Mouse (Mus musculus) heart, embryonic 10.5 days (tissue): ENCODE measurements around the gene Ms4a2. TPM values are rescaled to one million over a fixed set of nuclear protein-coding genes. Genes with fewer than 3 reads are reported as not detected.

Source experiments
- DNase-seq: peaks from one replicate; pipeline ENCODE4 v3.0.0-alpha.2; 2017; ENCODE audit warnings: low spot score
- H3K27ac ChIP-seq: fragments of 300-500 bp; sonication (generic); 2 replicates; pipeline ENCODE4 v1.5.1; 2016; ENCODE audit warnings: mild to moderate bottlenecking
- H3K27me3 ChIP-seq: fragments of 300-500 bp; sonication (generic); 2 replicates; pipeline ENCODE4 v1.6.1; 2016; ENCODE audit warnings: mild to moderate bottlenecking; ENCODE audit not compliant: poor library complexity, insufficient read depth, severe bottlenecking
- H3K36me3 ChIP-seq: fragments of 300-500 bp; sonication (generic); 2 replicates; pipeline ENCODE4 v1.6.1; 2016; ENCODE audit warnings: mild to moderate bottlenecking, moderate library complexity
- H3K4me1 ChIP-seq: fragments of 300-500 bp; sonication (generic); 2 replicates; pipeline ENCODE4 v1.6.1; 2016; ENCODE audit warnings: mild to moderate bottlenecking
- H3K4me3 ChIP-seq: fragments of 300-500 bp; sonication (generic); 2 replicates; pipeline ENCODE4 v1.5.1; 2016; ENCODE audit warnings: mild to moderate bottlenecking, moderate library complexity
- H3K9me3 ChIP-seq: fragments of 300-500 bp; sonication (generic); 2 replicates; pipeline ENCODE4 v1.6.1; 2016; ENCODE audit warnings: mild to moderate bottlenecking, moderate library complexity
- WGBS: fragments of 180-500 bp; shearing (Covaris S2); methylation state at CpG from one replicate; pipeline ENCODE4 v1.1.7; 2016; 5-methylcytosine and 5-hydroxymethylcytosine counted together
- polyA plus RNA-seq: library from polyadenylated mRNA; unstranded; fragments of >200 nt; fragmentation: Nextera tagmentation; extraction: Ambion mirVana; gene quantifications from 2 replicates; pipeline ENCODE4 v1.2.1, GENCODE M21; 2016

Gene Ms4a2
- polyA plus RNA-seq, 1 experiment from 2014 or later: 0.16 TPM

GRCm38 (mm10) chr19:11614805-11615204, 8.7 kb downstream of the Ms4a2 start:
- Histone ChIP-seq H3K4me1 (no peaks in the 10 kb centered on the region), H3K27ac (no peak overlapping the region), H3K27me3 (no peaks in the 10 kb centered on the region), H3K9me3 (no peaks in the 10 kb centered on the region), H3K36me3 (no peaks in the 10 kb centered on the region), H3K4me3 (no peak overlapping the region)
- 56% methylated on average over 2 of the region's 2 CpGs for WGBS
- no peak for DNase-seq

GRCm38 (mm10) chr19:11613776-11614443, 9.6 kb downstream of the Ms4a2 start:
- H3K9me3 ChIP-seq: no peaks in the 10 kb centered on the region

GRCm38 (mm10) chr19:11613084-11613483, 10.4 kb downstream of the Ms4a2 start:
- H3K4me3 ChIP-seq: no peak overlapping the region
- H3K9me3 ChIP-seq: no peaks in the 10 kb centered on the region
- 89% methylated on average over 1 of the region's 1 CpGs for WGBS
- no peak for DNase-seq
- H3K4me1 ChIP-seq: no peaks in the 10 kb centered on the region
- H3K27ac ChIP-seq: no peak overlapping the region
- H3K27me3 ChIP-seq: no peaks in the 10 kb centered on the region
- no peaks in the 10 kb centered on the region for H3K36me3 ChIP-seq

More at GRCm38 (mm10) chr19:11613776-11614443, 9.6 kb downstream of the Ms4a2 start:
- Histone ChIP-seq H3K4me3 (no peak overlapping the region), H3K27me3 (no peaks in the 10 kb centered on the region), H3K27ac (no peak overlapping the region), H3K36me3 (no peaks in the 10 kb centered on the region), H3K4me1 (no peaks in the 10 kb centered on the region)
- 74% methylated on average over 8 of the region's 8 CpGs for WGBS
- DNase-seq: no peak

- H3K4me3 ChIP-seq: no peak overlapping the region
- no peaks in the 10 kb centered on the region for H3K4me1 ChIP-seq
- H3K36me3 ChIP-seq: no peaks in the 10 kb centered on the region
- no peaks in the 10 kb centered on the region for H3K9me3 ChIP-seq
- no peaks in the 10 kb centered on the region for H3K27me3 ChIP-seq
- H3K27ac ChIP-seq: no peak overlapping the region
- DNase-seq: no peak
- WGBS: 36% methylated on average over 2 of the region's 2 CpGs
These were observed 11.2 kb downstream of the Ms4a2 start for GRCm38 (mm10) chr19:11612293-11612692.

- Histone ChIP-seq H3K4me3 (no peak overlapping the region), H3K9me3 (no peaks in the 10 kb centered on the region), H3K27ac (no peak overlapping the region), H3K36me3 (no peaks in the 10 kb centered on the region), H3K27me3 (no peaks in the 10 kb centered on the region), H3K4me1 (no peaks in the 10 kb centered on the region)
- DNase-seq: no peak
- 26% methylated on average over 6 of the region's 6 CpGs for WGBS
These were observed 12.0 kb downstream of the Ms4a2 start for GRCm38 (mm10) chr19:11611541-11611945.

GRCm38 (mm10) chr19:11608172-11608571, 15.3 kb downstream of the Ms4a2 start:
- H3K27me3 ChIP-seq: no peaks in the 10 kb centered on the region
- DNase-seq: no peak
- H3K4me1 ChIP-seq: no peaks in the 10 kb centered on the region
- H3K9me3 ChIP-seq: no peaks in the 10 kb centered on the region
- 10% methylated on average over 1 of the region's 1 CpGs for WGBS
- no peaks in the 10 kb centered on the region for H3K36me3 ChIP-seq
- H3K27ac ChIP-seq: no peak overlapping the region
- H3K4me3 ChIP-seq: no peak overlapping the region

DNA sequence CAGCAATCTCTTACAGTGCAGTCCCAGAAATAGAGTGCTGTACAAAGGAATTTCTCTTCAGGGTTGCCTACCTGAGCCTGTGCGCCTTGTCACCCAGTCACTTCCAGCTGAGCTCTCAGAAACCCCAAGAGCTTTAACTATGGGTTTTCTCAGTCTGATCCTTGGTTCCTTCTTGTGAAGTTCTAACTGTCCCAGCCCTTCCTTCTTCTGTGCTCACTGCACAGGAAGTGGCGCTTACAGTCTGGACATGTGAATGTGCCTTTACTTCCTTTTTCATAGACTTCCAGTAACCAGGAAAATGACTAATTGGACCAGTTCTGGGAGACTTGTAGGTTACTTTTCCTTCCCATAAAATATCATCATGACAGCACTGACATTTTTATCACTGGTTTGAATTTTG, 18.9 kb downstream of the Ms4a2 start, which contains the start of gene Ms4a6d:
Gene Ms4a6d (minus strand): TSS at position 247 of the 400 bp plus-strand sequence.
- DNase-seq: no peak
- Histone ChIP-seq H3K27ac (no peak within 1 kb of the TSS), H3K9me3 (no peaks in the 10 kb centered on the region), H3K4me3 (no peak within 1 kb of the TSS), H3K4me1 (no peaks in the 10 kb centered on the region), H3K27me3 (no peaks in the 10 kb centered on the region), H3K36me3 (no peaks in the 10 kb centered on the region)
- 84% methylated on average over 2 of the region's 2 CpGs for WGBS

DNA sequence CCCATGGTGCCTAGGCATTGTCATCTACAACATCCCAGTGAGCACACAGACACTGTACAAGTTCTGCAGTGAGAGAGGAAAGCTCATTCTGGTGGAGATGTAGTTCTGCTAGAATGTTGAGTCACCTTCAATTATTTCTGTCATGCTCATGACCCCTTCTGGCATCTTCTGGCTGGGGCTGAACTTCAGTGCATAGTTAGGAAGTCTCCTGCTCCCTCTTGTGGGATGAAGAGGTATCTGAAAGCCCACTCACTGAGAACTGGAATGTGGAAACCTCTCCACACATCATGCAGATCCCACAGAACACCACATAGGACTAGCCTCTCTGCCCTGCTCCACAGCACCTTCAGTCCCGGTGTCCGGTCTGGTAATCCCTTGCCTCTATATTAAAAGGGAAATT, 21.5 kb downstream of the Ms4a2 start:
- DNase-seq: no peak

DNA sequence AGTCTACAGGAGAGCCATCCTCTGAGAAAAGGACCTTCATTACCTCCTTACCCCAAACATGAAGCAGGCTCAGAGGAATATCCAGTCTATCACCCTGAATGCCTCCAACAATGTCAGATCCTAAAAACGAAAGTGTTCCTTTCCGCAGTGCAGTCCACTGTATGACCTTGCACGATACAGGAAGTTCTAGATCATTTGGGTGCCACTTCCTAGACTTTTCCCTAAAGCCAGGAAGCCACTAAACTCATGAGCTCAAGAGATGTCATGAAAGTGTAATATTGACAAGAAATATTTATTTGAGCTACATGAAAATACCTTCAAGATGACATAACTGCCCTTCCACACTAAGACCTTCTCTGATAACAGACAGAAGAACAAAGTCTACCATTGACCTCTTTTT, 22.2 kb downstream of the Ms4a2 start:
- Histone ChIP-seq H3K27ac (no peak overlapping the region), H3K36me3 (no peaks in the 10 kb centered on the region), H3K9me3 (no peaks in the 10 kb centered on the region), H3K4me1 (no peaks in the 10 kb centered on the region), H3K4me3 (no peak overlapping the region), H3K27me3 (no peaks in the 10 kb centered on the region)
- WGBS: 84% methylated on average over 3 of the region's 3 CpGs
- no peak for DNase-seq

More for the DNA sequence above, 21.5 kb downstream of the Ms4a2 start:
- H3K4me3 ChIP-seq: no peak overlapping the region
- H3K27ac ChIP-seq: no peak overlapping the region
- no peaks in the 10 kb centered on the region for H3K36me3 ChIP-seq
- no peaks in the 10 kb centered on the region for H3K27me3 ChIP-seq
- H3K9me3 ChIP-seq: no peaks in the 10 kb centered on the region
- 74% methylated on average over 2 of the region's 2 CpGs for WGBS
- no peaks in the 10 kb centered on the region for H3K4me1 ChIP-seq

- 55% methylated on average over 2 of the region's 2 CpGs for WGBS
- no peaks in the 10 kb centered on the region for H3K4me1 ChIP-seq
These were observed 33.5 kb downstream of the Ms4a2 start for GRCm38 (mm10) chr19:11589891-11590449.

DNA sequence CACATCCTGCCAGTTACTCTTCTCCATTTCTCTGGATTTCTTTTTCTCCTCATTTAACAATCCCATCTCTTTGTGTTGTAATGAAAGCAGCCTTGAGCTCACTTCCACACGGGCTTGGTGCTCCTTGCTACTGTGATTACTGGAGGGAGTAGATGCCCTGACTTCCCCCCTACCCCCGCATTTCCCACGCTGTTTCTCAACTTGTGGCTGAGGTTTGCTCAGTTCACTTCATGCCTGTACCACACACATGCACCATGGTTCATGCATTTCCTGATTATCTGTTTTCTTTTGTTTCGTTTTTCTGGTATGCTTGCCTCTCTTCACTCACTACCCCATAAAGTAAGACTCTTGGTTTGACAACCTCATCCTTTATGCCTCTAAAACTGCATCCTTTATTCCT, 34.3 kb downstream of the Ms4a2 start:
- Histone ChIP-seq H3K36me3 (no peaks in the 10 kb centered on the region), H3K4me3 (no peak overlapping the region), H3K27me3 (no peaks in the 10 kb centered on the region), H3K27ac (no peak overlapping the region), H3K9me3 (no peaks in the 10 kb centered on the region), H3K4me1 (no peaks in the 10 kb centered on the region)
- DNase-seq: no peak
- WGBS: 73% methylated on average over 4 of the region's 4 CpGs

More at GRCm38 (mm10) chr19:11589891-11590449, 33.5 kb downstream of the Ms4a2 start:
- no peak for DNase-seq
- no peak overlapping the region for H3K27ac ChIP-seq
- H3K9me3 ChIP-seq: no peaks in the 10 kb centered on the region
- H3K36me3 ChIP-seq: no peaks in the 10 kb centered on the region
- no peaks in the 10 kb centered on the region for H3K27me3 ChIP-seq
- no peak overlapping the region for H3K4me3 ChIP-seq

GRCm38 (mm10) chr19:11574965-11575364, 48.6 kb downstream of the Ms4a2 start:
- H3K36me3 ChIP-seq: no peaks in the 10 kb centered on the region
- DNase-seq: no peak
- H3K27ac ChIP-seq: no peak overlapping the region
- 86% methylated on average over 8 of the region's 8 CpGs for WGBS
- no peaks in the 10 kb centered on the region for H3K4me1 ChIP-seq
- H3K27me3 ChIP-seq: no peaks in the 10 kb centered on the region
- no peak overlapping the region for H3K4me3 ChIP-seq
- H3K9me3 ChIP-seq: no peaks in the 10 kb centered on the region
